Mouse (Mus musculus) cerebellum, postnatal 14 days (tissue): Measurements from ENCODE around the gene Tbata.
A peak's percentile ranks its signal among the peaks of the same experiment; 100 is the strongest.

Experiments
- DNase-seq, 2 experiments: peaks; one replicate each; pipeline ENCODE4 v3.0.0; 2021; ENCODE audit warnings: mixed read lengths in 2 of 2

Gene Tbata

GRCm38 (mm10) chr10:61167333-61168096, 4.2 kb upstream of the Tbata start:
- DNase-seq = no peak

GRCm38 (mm10) chr10:61168393-61168792, 3.4 kb upstream of the Tbata start:
- DNase-seq = no peak

- peak; percentile 45 to 52 for DNase-seq
These were observed 742 bp downstream of the Tbata start for GRCm38 (mm10) chr10:61172496-61172895.

- peak; percentile 43 to 62 for DNase-seq
These were observed 3.1 kb downstream of the Tbata start for GRCm38 (mm10) chr10:61174711-61175441.

GRCm38 (mm10) chr10:61175442-61176204, 3.9 kb downstream of the Tbata start:
- peak; percentile 89 to 90 for DNase-seq

- DNase-seq = peak; percentile 39 to 48
These were observed 4.6 kb downstream of the Tbata start for GRCm38 (mm10) chr10:61176221-61176790.

GRCm38 (mm10) chr10:61177751-61178150, 6.0 kb downstream of the Tbata start:
- peak in 1 of 2 experiments; percentile 44 for DNase-seq

- no peak for DNase-seq
These were observed 6.9 kb downstream of the Tbata start for GRCm38 (mm10) chr10:61178687-61179086.

GRCm38 (mm10) chr10:61179927-61180326, 8.2 kb downstream of the Tbata start:
- DNase-seq = no peak

- no peak for DNase-seq
These were observed 15.2 kb downstream of the Tbata start for GRCm38 (mm10) chr10:61187001-61187400.

GRCm38 (mm10) chr10:61188010-61188409, 16.3 kb downstream of the Tbata start:
- DNase-seq = no peak

- DNase-seq = no peak
These were observed 22.9 kb downstream of the Tbata start for GRCm38 (mm10) chr10:61194611-61195010.

GRCm38 (mm10) chr10:61195216-61195615, 23.5 kb downstream of the Tbata start:
- no peak for DNase-seq

- DNase-seq = no peak
These were observed 24.1 kb downstream of the Tbata start for GRCm38 (mm10) chr10:61195718-61196291.

GRCm38 (mm10) chr10:61199566-61200213, 27.9 kb downstream of the Tbata start:
- DNase-seq = peak; percentile 88 to 90

GRCm38 (mm10) chr10:61200232-61200820, 28.6 kb downstream of the Tbata start:
- no peak for DNase-seq

GRCm38 (mm10) chr10:61200998-61201397, 29.2 kb downstream of the Tbata start:
- DNase-seq = no peak

- DNase-seq = no peak
These were observed 30.0 kb downstream of the Tbata start for GRCm38 (mm10) chr10:61201596-61202318.

GRCm38 (mm10) chr10:61203930-61204329, 32.2 kb downstream of the Tbata start:
- no peak for DNase-seq

GRCm38 (mm10) chr10:61208114-61208684, 36.4 kb downstream of the Tbata start:
- DNase-seq = no peak

GRCm38 (mm10) chr10:61211105-61211504, 39.4 kb downstream of the Tbata start:
- no peak for DNase-seq
